Mouse (Mus musculus): ENCODE measurements at regions not wholly inside any gene's neighbourhood (a gene's known extent, or its start where the extent isn't known, plus 50 kb on each side); places are given as distances from the start of the nearest gene placed in this dataset.

GRCm38 (mm10) chr3:57125792-57126485 lies 175.8 kb downstream of the Tm4sf1 start:
- Histone ChIP-seq H3K4me2 (no peak overlapping the region), H3K9me3 (no peaks in the 10 kb centered on the region), H3K36me3 (no peaks in the 10 kb centered on the region), H3K4me1 (replicated peaks) (no peaks in the 10 kb centered on the region), H3K27me3 (no peaks in the 10 kb centered on the region), H3K4me3 (replicated peaks) (no peak overlapping the region), H3K9ac (replicated peaks) (no peak overlapping the region), H3K27ac (no peak overlapping the region)
- 79% methylated on average over 4 of the region's 4 CpGs for WGBS
- no peak for ATAC-seq (ENCODE audit: insufficient number of reproducible peaks, insufficient read depth, low FRiP score, low TSS enrichment, low read depth)

DNA sequence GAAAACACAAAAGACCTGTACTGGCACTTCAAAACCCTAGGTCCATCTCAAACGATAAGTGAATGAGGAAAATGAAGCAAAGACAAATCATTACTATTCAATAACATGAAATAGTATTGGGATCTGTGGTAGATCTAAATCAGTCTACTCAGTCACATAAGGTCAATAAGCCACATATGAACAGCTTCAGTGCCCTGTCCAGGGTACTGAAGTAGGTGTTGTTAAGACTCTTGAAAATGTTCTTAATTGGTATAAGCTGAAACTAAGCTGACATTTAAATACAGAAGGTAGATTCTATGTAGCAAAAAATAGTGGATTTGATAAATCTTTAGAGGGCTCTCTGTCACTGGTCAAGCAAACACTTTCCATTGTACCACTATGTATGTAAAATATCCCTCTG lies 183.8 kb downstream of the Tm4sf1 start:
- Histone ChIP-seq H3K4me1 (replicated peaks) (no peaks in the 10 kb centered on the region), H3K9ac (replicated peaks) (no peak overlapping the region), H3K27ac (no peak overlapping the region), H3K36me3 (no peaks in the 10 kb centered on the region), H3K4me2 (no peak overlapping the region), H3K4me3 (replicated peaks) (no peak overlapping the region), H3K9me3 (no peaks in the 10 kb centered on the region), H3K27me3 (no peaks in the 10 kb centered on the region)
- ATAC-seq (ENCODE audit: insufficient number of reproducible peaks, insufficient read depth, low FRiP score, low TSS enrichment, low read depth), result no peak
- WGBS, result 88% methylated on average over 1 of the region's 1 CpGs

- Histone ChIP-seq H3K4me2 (no peak overlapping the region), H3K4me1 (replicated peaks) (no peaks in the 10 kb centered on the region), H3K27ac (no peak overlapping the region), H3K36me3 (no peaks in the 10 kb centered on the region), H3K4me3 (replicated peaks) (no peak overlapping the region), H3K9ac (replicated peaks) (no peak overlapping the region), H3K9me3 (no peaks in the 10 kb centered on the region), H3K27me3 (no peaks in the 10 kb centered on the region)
- WGBS, result 83% methylated on average over 2 of the region's 2 CpGs
- ATAC-seq (ENCODE audit: insufficient number of reproducible peaks, insufficient read depth, low FRiP score, low TSS enrichment, low read depth), result no peak
Observed at GRCm38 (mm10) chr3:57102254-57102653, 199.5 kb downstream of the Tm4sf1 start.

GRCm38 (mm10) chr3:57100515-57100914 lies 201.3 kb downstream of the Tm4sf1 start:
- no peak for ATAC-seq (ENCODE audit: insufficient number of reproducible peaks, insufficient read depth, low FRiP score, low TSS enrichment, low read depth)
- no peak overlapping the region for H3K9ac ChIP-seq (replicated peaks)
- 80% methylated on average over 1 of the region's 1 CpGs for WGBS

GRCm38 (mm10) chr3:57094936-57095335 lies 206.9 kb downstream of the Tm4sf1 start:
- H3K36me3 ChIP-seq, result no peaks in the 10 kb centered on the region
- H3K9me3 ChIP-seq, result no peaks in the 10 kb centered on the region
- no peak overlapping the region for H3K27ac ChIP-seq
- no peaks in the 10 kb centered on the region for H3K27me3 ChIP-seq
- no peak overlapping the region for H3K4me2 ChIP-seq
- no peak overlapping the region for H3K4me3 ChIP-seq (replicated peaks)
- no peak overlapping the region for H3K9ac ChIP-seq (replicated peaks)
- ATAC-seq (ENCODE audit: insufficient number of reproducible peaks, insufficient read depth, low FRiP score, low TSS enrichment, low read depth), result no peak
- H3K4me1 ChIP-seq (replicated peaks), result no peaks in the 10 kb centered on the region
- WGBS, result 82% methylated on average over 3 of the region's 3 CpGs

More at GRCm38 (mm10) chr3:57100515-57100914, 201.3 kb downstream of the Tm4sf1 start:
- Histone ChIP-seq H3K4me3 (replicated peaks) (no peak overlapping the region), H3K4me2 (no peak overlapping the region), H3K36me3 (no peaks in the 10 kb centered on the region), H3K27me3 (no peaks in the 10 kb centered on the region), H3K4me1 (replicated peaks) (no peaks in the 10 kb centered on the region), H3K27ac (no peak overlapping the region), H3K9me3 (no peaks in the 10 kb centered on the region)

DNA sequence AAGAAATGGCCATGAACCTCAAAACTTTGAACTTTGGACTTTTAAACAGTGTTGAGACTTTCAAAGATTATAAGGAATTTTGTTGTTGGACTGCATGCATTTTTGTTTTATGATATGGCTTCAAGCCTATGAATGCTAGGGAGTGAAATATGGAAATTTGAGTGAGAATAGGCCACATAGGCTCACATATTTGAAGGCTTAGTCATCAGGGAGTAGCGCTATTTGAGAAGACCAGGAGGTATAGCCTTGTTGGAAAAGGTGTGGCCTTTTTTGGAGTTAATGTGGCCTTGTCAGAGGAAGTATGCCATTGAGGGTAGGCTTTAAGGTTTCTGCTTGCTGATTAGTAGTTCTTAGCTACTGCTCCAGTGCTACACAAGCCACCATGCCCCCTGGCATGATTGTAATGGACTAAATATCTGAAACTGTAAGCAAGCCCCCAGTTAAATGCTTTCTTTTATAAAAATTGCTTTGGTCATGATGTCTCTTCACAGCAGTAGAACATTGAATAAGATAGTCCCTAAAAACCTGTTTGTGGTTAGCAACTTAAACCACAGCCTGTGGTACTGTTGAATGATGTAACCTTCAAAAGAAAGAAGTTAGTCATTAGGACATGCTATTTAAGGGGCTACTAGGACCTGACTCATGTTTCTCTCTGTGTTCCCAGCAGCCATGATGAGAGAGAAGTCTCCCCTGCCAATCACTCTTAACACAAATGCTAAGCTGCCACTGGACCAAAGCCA lies 208.4 kb downstream of the Tm4sf1 start:
- WGBS, result 74% methylated on average over 1 of the region's 1 CpGs
- Histone ChIP-seq H3K4me3 (replicated peaks) (no peak overlapping the region), H3K4me1 (replicated peaks) (no peaks in the 10 kb centered on the region), H3K36me3 (no peaks in the 10 kb centered on the region), H3K27me3 (no peaks in the 10 kb centered on the region), H3K27ac (no peak overlapping the region), H3K4me2 (no peak overlapping the region), H3K9ac (replicated peaks) (no peak overlapping the region), H3K9me3 (no peaks in the 10 kb centered on the region)
- ATAC-seq (ENCODE audit: insufficient number of reproducible peaks, insufficient read depth, low FRiP score, low TSS enrichment, low read depth), result no peak

DNA sequence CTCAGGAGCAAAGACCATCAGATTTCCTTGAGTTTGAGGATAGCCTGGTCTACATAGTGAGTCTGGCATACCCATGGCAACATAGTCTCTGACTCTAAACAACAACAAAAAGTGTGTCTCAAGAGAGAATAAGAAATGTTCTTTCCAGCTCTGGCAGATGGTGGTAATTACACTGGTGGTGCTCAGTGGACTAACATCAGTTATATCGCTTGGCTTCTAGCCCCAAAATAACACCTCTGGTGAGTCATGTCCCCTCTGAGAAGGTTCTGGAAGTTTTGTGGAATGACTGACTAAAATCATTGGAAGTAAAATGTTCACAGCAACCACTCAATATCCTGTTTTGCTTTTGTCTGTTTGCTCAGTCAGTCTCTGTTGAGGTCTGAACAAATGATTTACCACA lies 227.3 kb downstream of the Tm4sf1 start:
- no peak overlapping the region for H3K27ac ChIP-seq
- no peak overlapping the region for H3K9ac ChIP-seq (replicated peaks)
- H3K4me3 ChIP-seq (replicated peaks), result no peak overlapping the region
- no peaks in the 10 kb centered on the region for H3K27me3 ChIP-seq
- no peak overlapping the region for H3K4me2 ChIP-seq
- WGBS, result 88% methylated on average over 1 of the region's 1 CpGs
- no peaks in the 10 kb centered on the region for H3K9me3 ChIP-seq
- no peaks in the 10 kb centered on the region for H3K36me3 ChIP-seq
- no peak for ATAC-seq (ENCODE audit: insufficient number of reproducible peaks, insufficient read depth, low FRiP score, low TSS enrichment, low read depth)
- H3K4me1 ChIP-seq (replicated peaks), result no peaks in the 10 kb centered on the region

DNA sequence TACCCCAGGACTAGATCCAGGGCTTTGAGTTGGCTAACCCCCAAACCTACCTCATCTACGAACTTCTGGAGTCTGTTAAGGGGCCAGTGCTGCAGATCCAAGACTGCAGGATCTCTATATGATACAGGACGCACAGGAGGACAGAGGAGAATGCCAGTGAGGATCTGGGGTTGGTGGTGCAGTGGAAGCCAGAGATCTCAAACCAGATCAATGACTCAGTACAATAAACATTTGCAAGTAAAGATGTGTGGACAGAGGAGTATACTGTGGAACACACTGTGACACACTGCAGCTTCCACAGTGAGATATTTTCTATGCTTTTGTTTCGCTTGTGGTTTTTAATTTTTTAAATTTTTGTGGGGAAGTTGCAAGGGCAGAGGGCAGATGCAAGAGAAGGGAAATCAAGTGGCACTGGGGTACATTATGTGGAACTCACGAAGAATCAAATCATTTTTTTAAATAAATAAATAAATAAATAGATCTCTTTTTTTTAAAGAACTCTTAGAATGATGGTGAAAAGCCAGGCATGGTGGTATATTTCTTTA lies 227.8 kb downstream of the Tm4sf1 start:
- 83% methylated on average over 4 of the region's 4 CpGs for WGBS

DNA sequence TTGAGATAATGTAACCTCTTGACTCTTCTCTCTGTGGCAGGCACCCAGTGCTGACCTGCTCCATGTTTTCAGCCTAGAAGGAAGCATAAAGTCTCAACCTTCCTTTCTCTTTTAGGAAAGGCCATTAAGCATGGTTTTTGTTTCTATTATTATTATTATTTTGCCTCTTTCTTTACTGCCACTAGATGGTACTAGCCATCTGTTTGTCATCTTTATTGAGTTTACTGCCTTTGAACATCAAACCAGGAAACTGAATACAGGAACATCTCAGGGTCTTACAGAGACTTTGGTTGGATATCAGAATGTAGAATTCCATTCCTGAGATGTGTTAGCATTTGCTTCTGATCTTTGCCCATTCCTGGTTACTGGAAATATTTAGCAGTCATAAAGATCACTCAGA lies 268.8 kb downstream of the Tm4sf1 start:
- no peak overlapping the region for H3K4me3 ChIP-seq (replicated peaks)

More for the DNA sequence above, 227.8 kb downstream of the Tm4sf1 start:
- Histone ChIP-seq H3K4me1 (replicated peaks) (no peaks in the 10 kb centered on the region), H3K27me3 (no peaks in the 10 kb centered on the region), H3K4me2 (no peak overlapping the region), H3K9ac (replicated peaks) (no peak overlapping the region), H3K4me3 (replicated peaks) (no peak overlapping the region), H3K27ac (no peak overlapping the region), H3K9me3 (no peaks in the 10 kb centered on the region), H3K36me3 (no peaks in the 10 kb centered on the region)
- no peak for ATAC-seq (ENCODE audit: insufficient number of reproducible peaks, insufficient read depth, low FRiP score, low TSS enrichment, low read depth)

GRCm38 (mm10) chr3:57018171-57018570 lies 283.6 kb downstream of the Tm4sf1 start:
- Histone ChIP-seq H3K27me3 (no peaks in the 10 kb centered on the region), H3K27ac (no peak overlapping the region), H3K4me1 (replicated peaks) (no peaks in the 10 kb centered on the region), H3K9ac (replicated peaks) (no peak overlapping the region), H3K4me2 (no peak overlapping the region), H3K36me3 (no peaks in the 10 kb centered on the region), H3K9me3 (no peaks in the 10 kb centered on the region), H3K4me3 (replicated peaks) (no peak overlapping the region)
- ATAC-seq (ENCODE audit: insufficient number of reproducible peaks, insufficient read depth, low FRiP score, low TSS enrichment, low read depth), result no peak

More for the DNA sequence above, 268.8 kb downstream of the Tm4sf1 start:
- H3K4me2 ChIP-seq, result no peak overlapping the region
- no peaks in the 10 kb centered on the region for H3K9me3 ChIP-seq
- H3K36me3 ChIP-seq, result no peaks in the 10 kb centered on the region
- no peaks in the 10 kb centered on the region for H3K4me1 ChIP-seq (replicated peaks)
- H3K27ac ChIP-seq, result no peak overlapping the region
- no peak overlapping the region for H3K9ac ChIP-seq (replicated peaks)
- H3K27me3 ChIP-seq, result no peaks in the 10 kb centered on the region
- ATAC-seq (ENCODE audit: insufficient number of reproducible peaks, insufficient read depth, low FRiP score, low TSS enrichment, low read depth), result no peak

GRCm38 (mm10) chr3:56981305-56981660 lies 320.5 kb downstream of the Tm4sf1 start:
- Histone ChIP-seq H3K4me3 (replicated peaks) (no peak overlapping the region), H3K27me3 (no peaks in the 10 kb centered on the region), H3K4me2 (no peak overlapping the region), H3K27ac (no peak overlapping the region), H3K9me3 (no peaks in the 10 kb centered on the region), H3K4me1 (replicated peaks) (no peaks in the 10 kb centered on the region), H3K9ac (replicated peaks) (no peak overlapping the region), H3K36me3 (no peaks in the 10 kb centered on the region)
- 79% methylated on average over 2 of the region's 2 CpGs for WGBS
- no peak for ATAC-seq (ENCODE audit: insufficient number of reproducible peaks, insufficient read depth, low FRiP score, low TSS enrichment, low read depth)

All from limb, embryonic 12.5 days (tissue).